Mouse (Mus musculus): Measurements from ENCODE around the gene C1qc. TPM values are rescaled to one million over a fixed set of nuclear protein-coding genes. Genes with fewer than 3 reads are reported as not detected.

C1qc gene
- polyA plus RNA-seq, 1 experiment = 4.0 TPM

- Histone ChIP-seq H3K4me3 (replicated peaks) (no peak overlapping the region), H3K4me1 (ENCODE audit: control insufficient read depth) (no peaks in the 10 kb centered on the region), H3K27me3 (ENCODE audit: control insufficient read depth) (no peaks in the 10 kb centered on the region; the same call in 1 of the 2 replicates), H3K9me3 (ENCODE audit: control insufficient read depth, low read length) (no peaks in the 10 kb centered on the region), H3K36me3 (ENCODE audit: control insufficient read depth) (no peaks in the 10 kb centered on the region)
- TF ChIP-seq GATA1 (IDR thresholded peaks at IDR 0.05; ENCODE audit: low read length) (no peak), TAL1 (IDR thresholded peaks at IDR 0.05; ENCODE audit: low read length) (no peak)
These were observed 2.9 kb downstream of the C1qc start for GRCm38 (mm10) chr4:136889981-136890380.

- Histone ChIP-seq H3K4me3 (replicated peaks) (no peak overlapping the region), H3K36me3 (ENCODE audit: control insufficient read depth) (no peaks in the 10 kb centered on the region), H3K27me3 (ENCODE audit: control insufficient read depth) (no peaks in the 10 kb centered on the region), H3K4me1 (ENCODE audit: control insufficient read depth) (no peaks in the 10 kb centered on the region), H3K9me3 (ENCODE audit: control insufficient read depth, low read length) (no peaks in the 10 kb centered on the region)
- TF ChIP-seq GATA1 (IDR thresholded peaks at IDR 0.05; ENCODE audit: low read length) = no peak
- no peak for TF ChIP-seq TAL1 (IDR thresholded peaks at IDR 0.05; ENCODE audit: low read length)
These were observed 5.2 kb downstream of the C1qc start for GRCm38 (mm10) chr4:136887714-136888113.

- no peaks in the 10 kb centered on the region for H3K4me1 ChIP-seq (ENCODE audit: control insufficient read depth)
- TF ChIP-seq GATA1 (IDR thresholded peaks at IDR 0.05; ENCODE audit: low read length) (no peak), TAL1 (IDR thresholded peaks at IDR 0.05; ENCODE audit: low read length) (no peak)
- no peaks in the 10 kb centered on the region for H3K9me3 ChIP-seq (ENCODE audit: control insufficient read depth, low read length)
- H3K27me3 ChIP-seq (ENCODE audit: control insufficient read depth) = no peaks in the 10 kb centered on the region
- H3K36me3 ChIP-seq (ENCODE audit: control insufficient read depth) = no peaks in the 10 kb centered on the region
- no peak within 1 kb of the TSS for H3K4me3 ChIP-seq (replicated peaks)
These were observed 6.8 kb downstream of the C1qc start, which contains the start of gene C1qb for GRCm38 (mm10) chr4:136886101-136886500. Gene C1qb, minus strand, starts transcription at chr4:136886187.

GRCm38 (mm10) chr4:136878601-136879000 is 14.3 kb downstream of the C1qc start:
- H3K4me1 ChIP-seq (ENCODE audit: control insufficient read depth) = no peaks in the 10 kb centered on the region
- no peak for TF ChIP-seq GATA1 (IDR thresholded peaks at IDR 0.05; ENCODE audit: low read length)

GRCm38 (mm10) chr4:136878171-136878570 is 14.7 kb downstream of the C1qc start:
- no peaks in the 10 kb centered on the region for H3K9me3 ChIP-seq (ENCODE audit: control insufficient read depth, low read length)
- TF ChIP-seq GATA1 (IDR thresholded peaks at IDR 0.05; ENCODE audit: low read length) = no peak
- TF ChIP-seq TAL1 (IDR thresholded peaks at IDR 0.05; ENCODE audit: low read length) = no peak
- no peaks in the 10 kb centered on the region for H3K4me1 ChIP-seq (ENCODE audit: control insufficient read depth)
- H3K4me3 ChIP-seq (replicated peaks) = no peak overlapping the region
- no peaks in the 10 kb centered on the region for H3K27me3 ChIP-seq (ENCODE audit: control insufficient read depth)
- H3K36me3 ChIP-seq (ENCODE audit: control insufficient read depth) = no peaks in the 10 kb centered on the region

More at GRCm38 (mm10) chr4:136878601-136879000, 14.3 kb downstream of the C1qc start:
- Histone ChIP-seq H3K27me3 (ENCODE audit: control insufficient read depth) (no peaks in the 10 kb centered on the region), H3K4me3 (replicated peaks) (no peak overlapping the region), H3K36me3 (ENCODE audit: control insufficient read depth) (no peaks in the 10 kb centered on the region), H3K9me3 (ENCODE audit: control insufficient read depth, low read length) (no peaks in the 10 kb centered on the region)

GRCm38 (mm10) chr4:136876971-136877370 is 15.9 kb downstream of the C1qc start:
- no peak overlapping the region for H3K4me3 ChIP-seq (replicated peaks)
- TF ChIP-seq TAL1 (IDR thresholded peaks at IDR 0.05; ENCODE audit: low read length) = no peak
- no peak for TF ChIP-seq GATA1 (IDR thresholded peaks at IDR 0.05; ENCODE audit: low read length)
- H3K27me3 ChIP-seq (ENCODE audit: control insufficient read depth) = no peaks in the 10 kb centered on the region
- no peaks in the 10 kb centered on the region for H3K36me3 ChIP-seq (ENCODE audit: control insufficient read depth)
- no peaks in the 10 kb centered on the region for H3K9me3 ChIP-seq (ENCODE audit: control insufficient read depth, low read length)
- H3K4me1 ChIP-seq (ENCODE audit: control insufficient read depth) = no peaks in the 10 kb centered on the region

GRCm38 (mm10) chr4:136875012-136875411 is 17.9 kb downstream of the C1qc start:
- no peak overlapping the region for H3K4me3 ChIP-seq (replicated peaks)
- no peaks in the 10 kb centered on the region for H3K9me3 ChIP-seq (ENCODE audit: control insufficient read depth, low read length)
- no peak for TF ChIP-seq GATA1 (IDR thresholded peaks at IDR 0.05; ENCODE audit: low read length)
- no peak for TF ChIP-seq TAL1 (IDR thresholded peaks at IDR 0.05; ENCODE audit: low read length)
- no peaks in the 10 kb centered on the region for H3K4me1 ChIP-seq (ENCODE audit: control insufficient read depth)
- H3K27me3 ChIP-seq (ENCODE audit: control insufficient read depth) = no peaks in the 10 kb centered on the region
- no peaks in the 10 kb centered on the region for H3K36me3 ChIP-seq (ENCODE audit: control insufficient read depth)

- peaks cover 2% of the 10 kb centered on the region; the same call in 1 of the 2 replicates for H3K9me3 ChIP-seq (ENCODE audit: control insufficient read depth, low read length)
These were observed 24.5 kb downstream of the C1qc start for GRCm38 (mm10) chr4:136868371-136868770.

GRCm38 (mm10) chr4:136867690-136868345 is 25.0 kb downstream of the C1qc start:
- no peak overlapping the region for H3K4me3 ChIP-seq (replicated peaks)
- peaks cover 2% of the 10 kb centered on the region; the same call in 1 of the 2 replicates for H3K9me3 ChIP-seq (ENCODE audit: control insufficient read depth, low read length)
- TF ChIP-seq TAL1 (IDR thresholded peaks at IDR 0.05; ENCODE audit: low read length) = no peak
- TF ChIP-seq GATA1 (IDR thresholded peaks at IDR 0.05; ENCODE audit: low read length) = no peak
- no peaks in the 10 kb centered on the region for H3K4me1 ChIP-seq (ENCODE audit: control insufficient read depth)
- H3K27me3 ChIP-seq (ENCODE audit: control insufficient read depth) = no peaks in the 10 kb centered on the region; the same call in 1 of the 2 replicates
- no peaks in the 10 kb centered on the region for H3K36me3 ChIP-seq (ENCODE audit: control insufficient read depth)

More at GRCm38 (mm10) chr4:136868371-136868770, 24.5 kb downstream of the C1qc start:
- no peak for TF ChIP-seq GATA1 (IDR thresholded peaks at IDR 0.05; ENCODE audit: low read length)
- TF ChIP-seq TAL1 (IDR thresholded peaks at IDR 0.05; ENCODE audit: low read length) = no peak
- Histone ChIP-seq H3K36me3 (ENCODE audit: control insufficient read depth) (no peaks in the 10 kb centered on the region), H3K4me3 (replicated peaks) (no peak overlapping the region), H3K4me1 (ENCODE audit: control insufficient read depth) (no peaks in the 10 kb centered on the region), H3K27me3 (ENCODE audit: control insufficient read depth) (no peaks in the 10 kb centered on the region)
